Comparison of ENCODE assay signal across 8 mouse cellular contexts in the genomic region with DNA sequence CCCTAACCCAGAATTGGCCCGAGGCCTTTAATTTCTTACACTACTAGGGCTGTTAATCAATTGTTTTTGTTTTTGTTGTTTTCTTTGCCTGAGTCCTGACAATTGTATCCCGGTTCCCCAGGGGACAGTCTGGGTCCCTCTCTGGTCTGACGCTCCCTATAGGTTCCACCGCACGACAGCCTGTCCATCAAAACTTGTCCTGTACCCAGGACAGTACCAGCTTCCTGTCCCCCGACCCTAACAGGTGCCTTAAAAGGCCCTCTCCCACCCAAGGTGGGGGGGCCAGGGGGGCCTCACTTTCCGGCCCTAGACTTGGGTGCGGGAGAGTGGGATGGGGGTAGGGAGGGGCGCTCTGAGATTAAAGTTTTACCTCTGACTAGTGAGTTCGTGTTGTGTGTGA. TPM values are rescaled to one million over a fixed set of nuclear protein-coding genes. Genes with fewer than 3 reads are reported as not detected.
DNase-seq lines count a peak whose midpoint lies in the region; ATAC-seq lines count a peak whose summit lies in the region.

No protein-coding gene starts in this region.

- H3K36me3 ChIP-seq in heart, embryonic 10.5 days: peaks cover 24% of the 10 kb centered on the region
- peaks cover 21% of the 10 kb centered on the region for H3K36me3 ChIP-seq in liver, embryonic 15.5 days (replicated peaks)

- H3K27me3 ChIP-seq in heart, embryonic 10.5 days (ENCODE audit: insufficient read depth, poor library complexity, severe bottlenecking): no peaks in the 10 kb centered on the region
- no peaks in the 10 kb centered on the region for H3K27me3 ChIP-seq in liver, embryonic 15.5 days

- ATAC-seq in liver, embryonic 15.5 days (ENCODE audit: insufficient read depth): no peak

- peak overlapping the region; percentile 94 for H3K27ac ChIP-seq in heart, embryonic 10.5 days
- peak overlapping the region; percentile 96 for H3K27ac ChIP-seq in liver, embryonic 15.5 days (replicated peaks)

- intact Hi-C loops in heart, postnatal 25 days (cut with DNase I): no loop called here

- H3K4me1 ChIP-seq in heart, embryonic 10.5 days: peaks cover 74% of the 10 kb centered on the region
- peaks cover 85% of the 10 kb centered on the region for H3K4me1 ChIP-seq in liver, embryonic 15.5 days (replicated peaks)

- peak overlapping the region; percentile 93 for H3K4me2 ChIP-seq in liver, embryonic 15.5 days

- H3K4me3 ChIP-seq in heart, embryonic 10.5 days: peak overlapping the region; percentile 71
- H3K4me3 ChIP-seq in liver, embryonic 15.5 days (replicated peaks): peak overlapping the region; percentile 71

- peak overlapping the region; percentile 81 for H3K9ac ChIP-seq in liver, embryonic 15.5 days

- DNase-seq in heart, embryonic 10.5 days (ENCODE audit: low spot score): no peak
- DNase-seq in heart, postnatal 25 days (ENCODE audit: low spot score): no peak
- peak; percentile 56 for DNase-seq in thymus, postnatal 14 days
- no peak for DNase-seq in thymus, postnatal 0 days (ENCODE audit: low spot score)
- DNase-seq in ovary, postnatal 36 days (ENCODE audit: low spot score): no peak
- DNase-seq in cerebellum, adult 18-20 months: no peak
- no peak for DNase-seq in cerebellum, postnatal 4 days (ENCODE audit: low spot score in 2 of 2)

- no peaks in the 10 kb centered on the region for H3K9me3 ChIP-seq in heart, embryonic 10.5 days
- H3K9me3 ChIP-seq in liver, embryonic 15.5 days (replicated peaks): no peaks in the 10 kb centered on the region

- 41% methylated on average over 10 of the region's 10 CpGs for WGBS in heart, embryonic 10.5 days
- 32% methylated on average over 10 of the region's 10 CpGs for WGBS in liver, embryonic 15.5 days (ENCODE audit: insufficient replicate concordance)

RNA-seq across cellular contexts. Expression of gene Pnkp, which starts 1.9 kb away (rescaled TPM):
- 28.5 and 29.7 TPM in 2 replicates for polyA plus RNA-seq in heart, embryonic 10.5 days (2016; fragmentation: Nextera tagmentation; extraction: Ambion mirVana)
- total RNA-seq in heart, postnatal 25 days (2021): 10 to 100 TPM; 16.0 to 16.6 TPM
- 61.8 and 63.4 TPM in 2 replicates for polyA plus RNA-seq in thymus, postnatal 0 days (2015; fragmentation: Nextera tagmentation; extraction: Ambion mirVana)
- polyA plus RNA-seq in liver, embryonic 15.5 days (2015; fragmentation: Nextera tagmentation; extraction: Ambion mirVana): 23.8 and 28.9 TPM in 2 replicates

RNA-seq across cellular contexts. Expression of gene Tbc1d17, which starts 6.2 kb away (rescaled TPM):
- polyA plus RNA-seq in heart, embryonic 10.5 days (2016; fragmentation: Nextera tagmentation; extraction: Ambion mirVana): 56.9 and 67.3 TPM in 2 replicates
- 10 to 100 TPM; 44.3 to 47.0 TPM for total RNA-seq in heart, postnatal 25 days (2021)
- polyA plus RNA-seq in thymus, postnatal 0 days (2015; fragmentation: Nextera tagmentation; extraction: Ambion mirVana): 56.5 and 60.3 TPM in 2 replicates
- 26.1 and 29.4 TPM in 2 replicates for polyA plus RNA-seq in liver, embryonic 15.5 days (2015; fragmentation: Nextera tagmentation; extraction: Ambion mirVana)

RNA-seq across cellular contexts. Expression of gene Akt1s1, which starts 6.2 kb away (rescaled TPM):
- 102 and 103 TPM in 2 replicates for polyA plus RNA-seq in heart, embryonic 10.5 days (2016; fragmentation: Nextera tagmentation; extraction: Ambion mirVana)
- total RNA-seq in heart, postnatal 25 days (2021): 10 to 100 TPM; 61.8 to 75.9 TPM
- polyA plus RNA-seq in thymus, postnatal 0 days (2015; fragmentation: Nextera tagmentation; extraction: Ambion mirVana): 47.3 and 49.2 TPM in 2 replicates
- polyA plus RNA-seq in liver, embryonic 15.5 days (2015; fragmentation: Nextera tagmentation; extraction: Ambion mirVana): 27.7 and 32.3 TPM in 2 replicates

RNA-seq across cellular contexts. Expression of gene Ptov1, which starts 14.6 kb away (rescaled TPM):
- polyA plus RNA-seq in heart, embryonic 10.5 days (2016; fragmentation: Nextera tagmentation; extraction: Ambion mirVana): 258 and 316 TPM in 2 replicates
- 100 to 1,000 TPM; 153 to 165 TPM for total RNA-seq in heart, postnatal 25 days (2021)
- 147 and 158 TPM in 2 replicates for polyA plus RNA-seq in thymus, postnatal 0 days (2015; fragmentation: Nextera tagmentation; extraction: Ambion mirVana)
- polyA plus RNA-seq in liver, embryonic 15.5 days (2015; fragmentation: Nextera tagmentation; extraction: Ambion mirVana): 54.1 and 59.1 TPM in 2 replicates

RNA-seq across cellular contexts. Expression of gene Med25, which starts 37.5 kb away (rescaled TPM):
- polyA plus RNA-seq in heart, embryonic 10.5 days (2016; fragmentation: Nextera tagmentation; extraction: Ambion mirVana): 90.5 and 95.6 TPM in 2 replicates
- total RNA-seq in heart, postnatal 25 days (2021): 10 to 100 TPM; 66.7 to 73.9 TPM
- polyA plus RNA-seq in thymus, postnatal 0 days (2015; fragmentation: Nextera tagmentation; extraction: Ambion mirVana): 59.0 and 60.0 TPM in 2 replicates
- polyA plus RNA-seq in liver, embryonic 15.5 days (2015; fragmentation: Nextera tagmentation; extraction: Ambion mirVana): 46.8 and 56.2 TPM in 2 replicates
